Mouse (Mus musculus): ENCODE measurements around the gene Ift27. TPM values are rescaled to one million over a fixed set of nuclear protein-coding genes. Genes with fewer than 3 reads are reported as not detected.

Gene Ift27
- polyA plus RNA-seq, 1 experiment, result 62.2 TPM

DNA sequence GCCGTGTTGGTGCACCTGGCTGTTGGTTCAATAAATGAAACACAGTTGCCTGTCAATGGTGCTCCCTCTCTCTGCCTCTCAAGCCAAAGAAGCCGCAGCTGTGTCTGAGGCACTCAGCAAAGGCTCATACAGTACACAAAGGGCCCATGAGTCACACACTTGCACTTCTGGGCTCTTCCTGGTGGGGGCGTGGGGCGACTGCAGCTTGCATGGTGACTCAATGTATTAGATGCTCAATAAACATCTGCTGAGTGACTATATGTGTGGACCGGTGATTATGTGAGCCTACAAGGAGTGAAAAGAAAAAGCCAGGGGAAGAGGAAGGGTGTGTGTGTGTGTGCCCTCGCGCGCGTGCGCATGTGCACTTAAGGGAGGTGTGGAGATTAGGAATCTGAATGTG is 2.3 kb downstream of the Ift27 start:
- Histone ChIP-seq H3K4me1 (ENCODE audit: control insufficient read depth, insufficient read depth, low read length) (peaks cover 15% of the 10 kb centered on the region), H3K4me3 (ENCODE audit: control insufficient read depth, low read depth, low read length) (no peak overlapping the region), H3K36me3 (ENCODE audit: control insufficient read depth, insufficient read depth, low read length) (no peaks in the 10 kb centered on the region), H3K27ac (ENCODE audit: control insufficient read depth, insufficient read depth, low read depth, low read length) (no peak overlapping the region), H3K27me3 (ENCODE audit: control insufficient read depth, insufficient read depth, low read length) (no peaks in the 10 kb centered on the region)
- no peak for TF ChIP-seq CTCF (IDR thresholded peaks at IDR 0.05; ENCODE audit: control insufficient read depth, insufficient read depth, insufficient replicate concordance, low read depth, low read length)
- TF ChIP-seq POLR2A (IDR thresholded peaks at IDR 0.05; ENCODE audit: control insufficient read depth, low read depth, low read length), result no peak

DNA sequence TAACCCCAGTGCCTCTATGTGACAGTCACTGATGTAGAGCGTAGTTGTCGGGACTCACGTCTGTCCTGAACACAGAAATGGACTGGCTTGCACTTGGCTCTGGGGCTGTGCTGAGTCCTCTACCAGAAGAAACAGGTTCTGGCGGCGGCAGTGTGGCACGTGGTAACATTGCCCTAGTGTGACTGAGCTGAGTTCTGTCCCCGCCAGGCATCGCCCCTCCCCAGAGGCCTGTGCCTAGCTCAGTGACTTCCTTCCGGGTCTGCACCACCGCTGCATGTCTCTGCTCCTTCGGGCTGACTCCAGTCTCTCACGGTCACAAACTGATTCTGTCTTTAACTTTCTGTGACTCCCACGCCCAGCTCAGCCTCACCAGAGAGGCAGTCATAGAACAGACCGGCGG is 3.2 kb downstream of the Ift27 start:
- TF ChIP-seq CTCF (IDR thresholded peaks at IDR 0.05; ENCODE audit: control insufficient read depth, insufficient read depth, insufficient replicate concordance, low read depth, low read length) (no peak), POLR2A (IDR thresholded peaks at IDR 0.05; ENCODE audit: control insufficient read depth, low read depth, low read length) (no peak)
- Histone ChIP-seq H3K27me3 (ENCODE audit: control insufficient read depth, insufficient read depth, low read length) (no peaks in the 10 kb centered on the region), H3K27ac (ENCODE audit: control insufficient read depth, insufficient read depth, low read depth, low read length) (no peak overlapping the region), H3K4me1 (ENCODE audit: control insufficient read depth, insufficient read depth, low read length) (peaks cover 15% of the 10 kb centered on the region), H3K4me3 (ENCODE audit: control insufficient read depth, low read depth, low read length) (no peak overlapping the region), H3K36me3 (ENCODE audit: control insufficient read depth, insufficient read depth, low read length) (no peaks in the 10 kb centered on the region; the same call in 1 of the 2 replicates)

DNA sequence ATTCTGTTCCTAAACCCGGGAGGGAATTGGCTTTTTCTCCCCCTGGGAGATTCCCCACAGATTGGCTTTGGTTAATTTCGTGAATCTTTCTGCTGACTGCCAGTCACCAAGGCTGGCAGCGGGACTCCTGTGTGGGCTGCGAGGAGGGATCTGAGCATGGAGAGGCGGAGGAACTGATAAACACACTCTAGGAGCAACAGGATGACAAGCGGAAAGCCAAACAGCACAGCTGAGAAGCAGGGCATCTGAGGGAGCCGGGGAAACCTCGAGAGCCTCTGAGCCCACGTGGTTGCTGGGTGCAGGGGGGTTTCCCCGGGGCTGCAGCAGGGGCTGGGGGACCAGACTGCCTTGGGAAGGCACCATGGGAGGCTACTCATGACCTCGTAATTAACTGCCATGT is 4.3 kb downstream of the Ift27 start:
- Histone ChIP-seq H3K27ac (ENCODE audit: control insufficient read depth, insufficient read depth, low read depth, low read length) (no peak overlapping the region), H3K4me3 (ENCODE audit: control insufficient read depth, low read depth, low read length) (no peak overlapping the region), H3K4me1 (ENCODE audit: control insufficient read depth, insufficient read depth, low read length) (peaks cover 11% of the 10 kb centered on the region), H3K27me3 (ENCODE audit: control insufficient read depth, insufficient read depth, low read length) (no peaks in the 10 kb centered on the region), H3K36me3 (ENCODE audit: control insufficient read depth, insufficient read depth, low read length) (no peaks in the 10 kb centered on the region; the same call in 1 of the 2 replicates)
- TF ChIP-seq CTCF (IDR thresholded peaks at IDR 0.05; ENCODE audit: control insufficient read depth, insufficient read depth, insufficient replicate concordance, low read depth, low read length) (no peak), POLR2A (IDR thresholded peaks at IDR 0.05; ENCODE audit: control insufficient read depth, low read depth, low read length) (no peak)

DNA sequence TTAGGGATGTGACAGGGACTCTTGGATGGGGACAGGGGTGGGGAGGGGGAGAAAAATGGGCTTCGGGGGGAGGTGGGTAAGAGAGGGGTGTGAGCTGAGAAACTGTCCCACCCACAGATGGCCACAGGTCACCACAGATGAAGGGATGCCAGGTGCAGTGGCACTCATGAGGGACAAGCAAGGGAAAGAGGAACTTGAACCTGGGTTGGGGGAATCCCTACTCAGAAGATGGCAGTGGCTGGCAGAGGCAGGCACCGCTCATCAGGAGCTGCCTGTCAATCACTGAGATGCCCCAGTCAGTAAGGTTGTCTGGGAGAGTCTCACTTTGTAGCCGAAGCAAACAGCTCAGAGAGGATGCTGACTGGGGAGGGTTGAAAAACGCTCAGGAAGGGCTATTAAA is 8.6 kb downstream of the Ift27 start:
- H3K27me3 ChIP-seq (ENCODE audit: control insufficient read depth, insufficient read depth, low read length), result no peaks in the 10 kb centered on the region
- H3K36me3 ChIP-seq (ENCODE audit: control insufficient read depth, insufficient read depth, low read length), result peaks cover 2% of the 10 kb centered on the region
- H3K4me3 ChIP-seq (ENCODE audit: control insufficient read depth, low read depth, low read length), result no peak overlapping the region
- H3K4me1 ChIP-seq (ENCODE audit: control insufficient read depth, insufficient read depth, low read length), result no peaks in the 10 kb centered on the region; the same call in 1 of the 2 replicates
- no peak for TF ChIP-seq CTCF (IDR thresholded peaks at IDR 0.05; ENCODE audit: control insufficient read depth, insufficient read depth, insufficient replicate concordance, low read depth, low read length)
- TF ChIP-seq POLR2A (IDR thresholded peaks at IDR 0.05; ENCODE audit: control insufficient read depth, low read depth, low read length), result no peak
- no peak overlapping the region for H3K27ac ChIP-seq (ENCODE audit: control insufficient read depth, insufficient read depth, low read depth, low read length)

DNA sequence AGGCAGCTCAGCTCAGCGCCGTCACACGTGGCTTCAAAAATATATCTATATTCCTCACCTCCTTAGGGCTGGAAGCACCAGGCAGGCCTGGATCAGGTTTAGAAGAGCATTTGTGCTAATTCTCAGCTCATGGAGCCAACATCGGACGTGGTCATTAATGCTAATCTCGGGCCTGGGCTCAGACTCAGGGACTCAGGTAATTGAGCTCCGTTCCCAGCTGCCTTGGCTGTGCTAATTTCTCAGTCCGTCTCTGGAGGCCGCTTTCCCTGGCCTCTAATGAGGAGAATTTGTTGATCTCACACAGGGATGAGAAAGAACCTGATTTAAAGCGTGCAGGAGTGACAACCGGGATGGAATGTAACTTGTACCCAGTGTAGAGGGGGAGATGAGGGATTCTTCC is 9.4 kb downstream of the Ift27 start:
- peaks cover 2% of the 10 kb centered on the region for H3K36me3 ChIP-seq (ENCODE audit: control insufficient read depth, insufficient read depth, low read length)

DNA sequence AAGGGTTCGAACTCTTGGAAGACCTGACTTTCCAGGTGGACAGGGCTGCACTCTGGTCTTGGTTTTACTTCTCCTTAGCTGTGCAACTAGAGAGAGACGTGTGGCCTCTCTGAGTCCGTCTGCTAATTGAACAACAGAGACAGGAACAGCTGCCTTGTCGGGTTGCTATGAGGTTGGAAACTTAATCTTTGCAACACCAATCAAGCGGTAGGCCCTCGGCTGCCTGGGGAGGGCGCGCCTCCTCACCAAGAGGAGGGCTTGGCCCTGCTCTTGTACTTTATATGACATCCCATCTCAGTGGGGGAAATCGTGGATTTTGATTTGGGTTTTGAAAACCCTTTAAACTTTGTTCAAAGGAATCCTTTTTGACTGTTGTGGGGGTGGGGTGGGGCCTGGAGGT is 12.0 kb downstream of the Ift27 start:
- no peak for TF ChIP-seq POLR2A (IDR thresholded peaks at IDR 0.05; ENCODE audit: control insufficient read depth, low read depth, low read length)
- H3K27me3 ChIP-seq (ENCODE audit: control insufficient read depth, insufficient read depth, low read length), result no peaks in the 10 kb centered on the region
- peaks cover 2% of the 10 kb centered on the region for H3K36me3 ChIP-seq (ENCODE audit: control insufficient read depth, insufficient read depth, low read length)
- H3K4me1 ChIP-seq (ENCODE audit: control insufficient read depth, insufficient read depth, low read length), result no peaks in the 10 kb centered on the region; the same call in 1 of the 2 replicates
- no peak overlapping the region for H3K4me3 ChIP-seq (ENCODE audit: control insufficient read depth, low read depth, low read length)
- no peak overlapping the region for H3K27ac ChIP-seq (ENCODE audit: control insufficient read depth, insufficient read depth, low read depth, low read length)

More for the DNA sequence above, 9.4 kb downstream of the Ift27 start:
- Histone ChIP-seq H3K4me3 (ENCODE audit: control insufficient read depth, low read depth, low read length) (no peak overlapping the region), H3K27me3 (ENCODE audit: control insufficient read depth, insufficient read depth, low read length) (no peaks in the 10 kb centered on the region), H3K4me1 (ENCODE audit: control insufficient read depth, insufficient read depth, low read length) (no peaks in the 10 kb centered on the region; the same call in 1 of the 2 replicates), H3K27ac (ENCODE audit: control insufficient read depth, insufficient read depth, low read depth, low read length) (no peak overlapping the region)
- TF ChIP-seq POLR2A (IDR thresholded peaks at IDR 0.05; ENCODE audit: control insufficient read depth, low read depth, low read length) (no peak), CTCF (IDR thresholded peaks at IDR 0.05; ENCODE audit: control insufficient read depth, insufficient read depth, insufficient replicate concordance, low read depth, low read length) (no peak)

DNA sequence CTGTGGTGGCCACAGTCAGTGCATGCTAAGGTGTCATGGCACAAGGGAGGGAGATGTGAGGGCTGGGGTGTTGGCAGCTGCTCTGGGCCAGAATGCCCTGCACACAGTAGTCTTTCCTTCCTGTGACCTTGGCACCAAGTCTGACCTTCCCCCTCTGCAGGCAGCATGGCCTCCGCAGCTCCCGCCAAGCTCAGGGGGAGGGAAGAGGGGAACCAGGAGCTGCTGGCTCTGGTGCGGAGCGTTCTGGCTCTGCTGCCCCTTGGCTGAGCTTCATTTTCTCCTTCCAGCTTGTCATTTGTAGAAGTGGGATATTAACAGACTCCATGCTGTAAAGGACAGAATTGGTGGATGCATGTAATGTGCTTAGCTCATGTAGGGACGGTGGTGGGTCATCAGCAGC is 15.6 kb downstream of the Ift27 start:
- no peaks in the 10 kb centered on the region for H3K4me1 ChIP-seq (ENCODE audit: control insufficient read depth, insufficient read depth, low read length)
- H3K27ac ChIP-seq (ENCODE audit: control insufficient read depth, insufficient read depth, low read depth, low read length), result no peak overlapping the region
- no peaks in the 10 kb centered on the region for H3K36me3 ChIP-seq (ENCODE audit: control insufficient read depth, insufficient read depth, low read length)
- TF ChIP-seq CTCF (IDR thresholded peaks at IDR 0.05; ENCODE audit: control insufficient read depth, insufficient read depth, insufficient replicate concordance, low read depth, low read length) (no peak), POLR2A (IDR thresholded peaks at IDR 0.05; ENCODE audit: control insufficient read depth, low read depth, low read length) (no peak)
- H3K4me3 ChIP-seq (ENCODE audit: control insufficient read depth, low read depth, low read length), result no peak overlapping the region
- no peaks in the 10 kb centered on the region for H3K27me3 ChIP-seq (ENCODE audit: control insufficient read depth, insufficient read depth, low read length)

DNA sequence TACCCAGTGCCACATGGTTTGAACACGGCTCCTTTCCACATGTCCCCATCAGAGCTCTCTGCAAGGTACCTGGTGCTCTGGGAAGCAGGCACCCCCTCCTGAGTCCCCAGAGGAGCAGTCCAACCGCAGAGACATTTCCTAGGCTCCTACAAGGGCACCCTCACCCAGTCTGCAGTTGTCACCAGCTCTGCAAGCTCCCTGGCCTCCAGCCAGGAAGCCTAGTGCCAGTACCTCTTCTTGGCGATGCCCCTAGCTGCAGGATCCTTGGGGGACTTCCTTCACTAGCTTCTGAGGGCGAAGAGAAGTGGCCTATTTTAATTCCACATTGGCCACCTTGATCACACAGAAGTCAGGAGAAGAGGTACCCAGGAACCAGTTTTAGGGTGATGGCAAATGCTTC is 16.1 kb downstream of the Ift27 start:
- H3K4me3 ChIP-seq (ENCODE audit: control insufficient read depth, low read depth, low read length), result no peak overlapping the region
- H3K36me3 ChIP-seq (ENCODE audit: control insufficient read depth, insufficient read depth, low read length), result no peaks in the 10 kb centered on the region
- no peaks in the 10 kb centered on the region for H3K27me3 ChIP-seq (ENCODE audit: control insufficient read depth, insufficient read depth, low read length)
- TF ChIP-seq POLR2A (IDR thresholded peaks at IDR 0.05; ENCODE audit: control insufficient read depth, low read depth, low read length) (no peak), CTCF (IDR thresholded peaks at IDR 0.05; ENCODE audit: control insufficient read depth, insufficient read depth, insufficient replicate concordance, low read depth, low read length) (no peak)
- H3K4me1 ChIP-seq (ENCODE audit: control insufficient read depth, insufficient read depth, low read length), result no peaks in the 10 kb centered on the region
- no peak overlapping the region for H3K27ac ChIP-seq (ENCODE audit: control insufficient read depth, insufficient read depth, low read depth, low read length)

Measured in testis, adult 2 months (tissue).